Mouse (Mus musculus): ENCODE results near the gene Armc7.

DNA sequence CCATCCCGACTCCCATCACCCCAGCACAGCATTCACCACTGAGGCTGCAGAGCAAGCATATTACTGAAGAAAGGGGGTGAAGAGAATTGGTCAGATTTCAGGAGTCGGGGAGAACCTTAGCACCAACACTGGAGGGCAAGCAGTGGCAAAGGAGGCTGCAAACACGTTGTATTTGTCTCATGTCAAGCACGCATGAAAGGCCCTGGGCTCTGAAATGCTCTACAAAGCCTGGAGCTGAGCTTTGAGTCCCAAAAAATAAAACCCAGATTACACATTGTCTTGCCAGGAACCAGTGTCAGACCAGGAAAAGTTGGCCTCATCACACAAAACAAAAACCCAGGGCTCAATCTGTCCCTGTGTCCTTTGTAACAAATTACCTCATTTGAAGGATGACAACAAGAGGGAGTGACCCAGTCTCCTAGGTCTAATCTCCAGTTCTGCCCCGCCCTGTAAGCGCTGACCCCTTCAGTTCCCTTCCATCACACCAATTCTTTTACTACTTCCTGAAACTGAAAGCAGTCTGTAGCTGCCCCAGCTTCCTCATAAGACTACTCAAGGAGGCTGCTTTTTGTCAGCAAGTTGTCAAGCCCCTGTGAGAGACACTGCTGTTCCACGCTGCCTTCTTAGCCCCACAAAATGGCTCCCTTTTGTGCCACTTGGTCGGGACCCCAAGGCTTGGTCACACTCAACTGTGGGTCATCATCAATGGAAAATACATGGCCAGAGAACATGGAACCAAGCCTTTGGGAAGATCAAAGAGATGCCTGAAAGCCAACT is 37.1 kb downstream of the Armc7 start:
- TF ChIP-seq POLR2A (IDR thresholded peaks at IDR 0.05; ENCODE audit: borderline replicate concordance, insufficient read depth, low read length): no peak
- no peak for TF ChIP-seq CTCF (IDR thresholded peaks at IDR 0.05; ENCODE audit: borderline replicate concordance, insufficient read depth, low read depth, low read length)

All from cerebellum, adult 2 months (tissue).